Mouse (Mus musculus) lung, postnatal 4 days (tissue): Measurements from ENCODE around the gene Kdm4d.
"Not testable (repeated sequence)": the region's sequence is repeated elsewhere in the genome, so short reads cannot be mapped to it uniquely, and the experiment has no call there.

ENCODE experiments used
- DNase-seq, 2 experiments: peaks; one replicate each; pipeline ENCODE4 v3.0.0; 2021

The Kdm4d gene

GRCm38 (mm10) chr9:14500023-14500915 is at the start of gene Kdm4d, which contains the start of gene Cwc15:
Kdm4d (minus strand) TSS chr9:14500482.
Cwc15 (plus strand) TSS chr9:14500617.
- DNase-seq: peak; percentile 94

GRCm38 (mm10) chr9:14548366-14548761 is 48.1 kb upstream of the Kdm4d start:
- no peak for DNase-seq

GRCm38 (mm10) chr9:14547584-14548365 is 47.5 kb upstream of the Kdm4d start:
- DNase-seq: peak in 1 of 2 experiments; percentile 68

- DNase-seq: peak; percentile 43 to 71
These were observed 43.9 kb upstream of the Kdm4d start for GRCm38 (mm10) chr9:14544034-14544757.

DNA sequence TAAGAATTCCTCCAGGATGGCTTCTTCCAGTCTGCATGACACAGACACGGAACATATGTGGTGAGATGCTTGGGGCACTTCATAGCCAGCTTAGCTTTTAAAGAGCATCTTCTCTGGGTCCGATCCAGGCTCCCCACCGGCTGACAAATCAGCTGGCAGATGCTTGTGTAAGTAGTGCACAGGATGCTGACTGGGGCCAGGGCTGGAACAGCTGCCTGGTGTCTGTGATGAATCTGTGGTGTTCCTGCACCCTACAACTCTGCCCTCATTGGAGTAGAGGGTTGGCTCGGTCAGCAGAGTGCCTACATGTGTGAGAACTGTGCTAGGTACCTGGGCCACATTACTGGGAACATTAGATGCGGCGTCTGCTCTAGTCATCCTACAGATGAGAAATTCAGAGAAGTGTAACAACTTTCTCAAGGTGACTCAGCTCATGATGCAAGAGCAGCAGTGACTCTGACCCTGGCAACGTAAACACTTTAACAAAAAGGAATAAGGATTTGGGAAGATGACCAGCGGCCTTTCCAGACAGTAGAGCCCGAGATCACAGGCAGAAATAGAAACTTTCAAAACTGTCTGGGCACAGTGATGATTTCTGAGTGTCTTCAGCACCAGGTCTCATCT is 34.7 kb upstream of the Kdm4d start:
- DNase-seq: no peak

GRCm38 (mm10) chr9:14533659-14534058 is 33.4 kb upstream of the Kdm4d start:
- no peak for DNase-seq

GRCm38 (mm10) chr9:14532283-14532682 is 32.0 kb upstream of the Kdm4d start:
- DNase-seq: no peak

DNA sequence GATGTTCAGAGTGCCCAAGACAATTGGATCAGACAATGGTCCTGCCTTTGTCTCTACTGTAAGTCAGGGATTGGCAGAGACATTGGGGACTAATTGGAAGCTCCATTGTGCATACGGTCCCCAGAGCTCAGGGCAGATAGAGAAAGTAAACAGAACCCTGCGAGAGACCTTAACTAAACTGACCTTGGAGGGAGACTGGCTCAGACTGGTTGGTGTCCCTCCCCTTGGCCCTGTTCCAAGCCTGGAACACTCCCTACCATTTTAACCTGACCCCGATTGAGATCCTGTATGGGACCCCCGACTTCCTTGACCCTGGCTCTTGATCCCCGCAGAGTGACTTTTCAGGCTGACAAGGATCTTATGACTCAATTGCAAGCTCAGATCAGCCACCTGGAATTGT is 29.7 kb upstream of the Kdm4d start:
- DNase-seq: no peak

- peak; percentile 79 to 86 for DNase-seq
These were observed 23.2 kb upstream of the Kdm4d start for GRCm38 (mm10) chr9:14523408-14524043.

DNA sequence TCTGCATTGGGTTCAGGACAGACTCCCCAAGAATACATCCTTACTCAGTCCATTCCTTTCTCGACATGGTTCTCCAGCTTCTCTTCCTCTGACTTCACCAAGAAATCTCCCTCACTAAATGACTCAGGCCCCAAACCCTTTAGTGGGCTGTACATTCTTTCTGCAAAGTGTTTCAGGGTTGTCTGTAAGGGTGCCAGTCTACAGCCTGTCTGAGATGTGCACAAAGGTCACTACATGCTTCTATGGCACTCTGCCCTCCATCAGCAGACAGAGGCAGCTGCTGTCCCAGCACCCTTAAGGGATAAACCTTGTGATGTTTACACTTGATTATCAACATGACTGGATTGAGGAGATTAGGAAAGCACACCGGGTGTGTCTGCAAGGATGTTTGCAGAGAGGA is 21.4 kb upstream of the Kdm4d start:
- no peak for DNase-seq

DNA sequence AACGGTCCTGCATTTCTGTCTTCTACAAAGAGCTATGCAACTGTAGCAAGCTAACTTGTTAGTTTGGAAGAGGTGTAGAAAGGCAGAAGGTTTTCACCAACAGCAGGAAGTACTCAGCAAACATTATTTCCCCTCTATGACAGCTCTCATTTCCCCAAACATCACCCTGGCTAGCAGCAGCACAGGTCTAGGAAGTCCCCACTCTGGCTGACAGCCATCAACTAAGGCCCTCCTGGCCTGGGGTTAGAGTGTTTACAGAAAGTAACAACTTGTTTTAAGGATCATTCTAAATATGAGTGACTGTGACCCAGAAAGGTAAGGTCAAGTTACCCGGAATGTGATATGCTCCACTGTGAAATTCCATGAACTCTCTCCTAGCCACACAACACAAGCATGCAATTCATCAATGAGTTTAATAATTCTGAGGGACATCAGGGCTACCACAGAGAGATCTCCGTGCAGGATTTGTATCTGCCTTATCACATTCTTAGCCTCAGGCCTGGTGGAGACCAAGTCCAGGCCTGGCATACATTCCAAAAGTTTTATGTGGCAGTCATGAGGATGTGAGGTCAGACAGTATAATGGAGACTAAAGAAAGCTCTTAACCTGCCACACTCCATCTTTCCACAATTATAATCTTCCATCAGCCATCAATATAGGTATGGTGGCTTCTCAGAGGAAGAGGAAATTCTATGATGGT is 20.8 kb upstream of the Kdm4d start:
- peak in 1 of 2 experiments; percentile 35 for DNase-seq

- DNase-seq: no peak
These were observed 17.8 kb upstream of the Kdm4d start for GRCm38 (mm10) chr9:14518105-14518504.

GRCm38 (mm10) chr9:14517296-14517695 is 17.0 kb upstream of the Kdm4d start:
- DNase-seq: no peak

DNA sequence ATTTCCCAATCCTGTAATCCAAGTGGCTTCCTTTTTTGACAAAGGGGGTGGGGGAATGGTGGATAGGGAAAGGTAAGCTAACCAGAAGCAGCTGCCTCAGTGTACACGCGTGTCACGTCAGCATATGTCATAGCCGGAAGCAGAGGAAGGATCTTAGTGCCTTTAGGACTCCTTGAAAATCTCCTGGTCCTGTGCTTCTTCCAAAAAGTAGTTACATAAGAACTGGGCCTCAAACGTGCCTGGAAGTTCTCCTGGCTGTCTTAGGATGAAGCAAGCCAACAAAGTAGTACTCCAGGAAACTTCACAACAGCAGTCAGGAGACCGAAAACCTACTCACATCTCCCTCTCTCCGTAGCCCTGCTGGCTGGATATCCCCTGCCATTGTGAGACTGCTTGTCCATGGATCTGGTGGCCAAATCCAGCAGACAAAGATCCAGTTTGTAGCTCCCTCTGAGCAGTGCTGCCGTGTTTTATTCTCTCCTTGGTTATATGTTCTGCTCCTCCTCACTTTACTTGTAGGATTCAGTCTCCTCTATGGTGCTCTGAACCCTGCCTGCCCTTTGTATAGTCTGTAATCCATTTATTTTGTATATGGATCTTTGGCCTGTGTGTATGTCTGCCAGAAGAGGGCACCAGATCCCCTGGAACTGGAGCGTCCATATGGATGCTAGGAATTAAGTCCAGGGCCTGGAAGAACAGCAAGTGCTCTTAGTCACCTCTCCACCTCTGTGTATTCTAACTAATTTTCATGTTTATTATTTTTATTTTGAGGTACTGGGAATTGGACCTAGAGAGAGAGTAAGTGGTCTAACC is 12.6 kb upstream of the Kdm4d start:
- DNase-seq: peak; percentile 27 to 49

DNA sequence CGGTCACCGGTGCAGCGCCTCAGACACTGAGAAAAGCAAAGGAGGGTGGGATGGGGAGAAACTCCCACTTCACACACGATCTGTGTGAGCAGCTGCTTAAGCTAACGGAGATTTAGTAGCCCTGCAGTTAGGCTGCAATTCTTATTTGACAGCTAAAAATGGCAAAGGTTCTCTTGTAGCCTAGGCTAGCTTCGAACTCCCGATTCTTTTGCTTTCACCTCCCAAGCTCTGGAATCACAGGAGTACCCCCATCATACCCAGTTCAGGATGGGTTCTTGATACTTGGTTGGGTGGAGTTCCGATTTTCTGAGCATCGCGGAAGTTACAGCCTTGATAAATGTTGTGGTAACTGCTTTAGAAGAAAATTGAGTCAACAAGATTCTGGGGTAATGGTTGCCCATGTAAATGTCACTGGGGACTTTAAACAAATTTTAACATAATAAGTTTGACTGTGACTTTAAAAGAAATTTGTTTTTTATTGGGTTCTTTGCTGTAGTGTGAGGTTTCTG is 688 bp upstream of the Kdm4d start:
- no peak for DNase-seq

DNA sequence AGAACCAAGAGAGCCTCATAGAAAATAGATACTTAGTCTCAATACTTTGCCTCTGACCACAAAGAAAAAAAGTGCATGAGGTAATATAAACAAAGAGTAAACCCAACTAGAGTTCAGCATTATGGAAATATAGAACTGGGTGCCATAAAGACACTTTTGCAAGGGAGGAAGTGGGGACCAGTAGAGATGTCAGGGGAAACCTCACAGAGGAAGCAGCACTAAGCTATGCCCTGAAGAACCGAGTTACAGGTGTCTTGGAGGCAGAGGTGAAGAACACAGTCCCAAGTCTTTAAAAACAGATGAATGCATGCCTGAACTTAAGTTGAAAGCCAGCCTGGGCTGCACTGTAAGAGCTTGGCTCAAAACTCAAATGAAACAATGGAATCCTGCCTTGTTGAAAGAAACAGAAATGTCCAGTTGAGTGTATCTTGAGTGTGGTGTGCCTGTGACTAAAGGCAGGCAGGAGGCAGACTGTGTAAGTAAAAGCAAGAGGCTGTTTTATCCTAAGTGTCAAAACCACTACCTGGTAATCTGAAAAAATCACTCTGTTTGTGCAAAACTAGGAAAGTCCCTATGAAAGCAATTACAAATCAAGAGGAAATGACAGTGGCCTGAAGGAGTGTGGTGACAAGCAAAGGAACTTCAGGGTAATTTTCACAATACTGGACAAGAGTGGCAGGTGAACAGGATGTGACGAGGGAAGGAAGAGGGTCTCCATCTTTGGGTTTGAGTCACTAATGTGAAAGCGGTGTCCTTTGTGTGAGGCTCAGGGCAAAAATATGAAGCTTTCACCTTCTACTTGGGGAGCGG is 1.2 kb downstream of the Kdm4d start:
- no peak for DNase-seq

GRCm38 (mm10) chr9:14463668-14464067 is 36.6 kb downstream of the Kdm4d start:
- not testable (repeated sequence) for DNase-seq

DNA sequence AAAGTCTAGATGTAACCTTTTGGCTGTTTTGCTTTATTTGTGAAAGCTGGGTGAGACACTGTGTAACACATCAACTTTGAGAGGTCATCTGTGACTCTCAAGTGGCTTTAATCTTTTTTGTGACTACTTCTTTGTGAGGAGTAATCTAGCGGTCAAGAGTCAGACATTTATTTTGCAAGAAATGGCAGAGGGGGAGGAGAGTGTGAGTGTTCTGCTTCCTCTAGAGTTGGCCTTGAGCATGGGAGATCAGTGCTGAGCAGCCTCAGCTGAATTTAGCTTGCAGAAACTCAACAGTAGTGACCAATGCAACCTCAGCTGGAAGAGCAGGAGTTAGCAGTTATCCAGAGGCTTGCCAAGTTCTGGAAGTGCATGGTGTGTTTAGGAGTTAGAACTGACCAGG is 37.7 kb downstream of the Kdm4d start:
- not testable (repeated sequence) for DNase-seq

DNA sequence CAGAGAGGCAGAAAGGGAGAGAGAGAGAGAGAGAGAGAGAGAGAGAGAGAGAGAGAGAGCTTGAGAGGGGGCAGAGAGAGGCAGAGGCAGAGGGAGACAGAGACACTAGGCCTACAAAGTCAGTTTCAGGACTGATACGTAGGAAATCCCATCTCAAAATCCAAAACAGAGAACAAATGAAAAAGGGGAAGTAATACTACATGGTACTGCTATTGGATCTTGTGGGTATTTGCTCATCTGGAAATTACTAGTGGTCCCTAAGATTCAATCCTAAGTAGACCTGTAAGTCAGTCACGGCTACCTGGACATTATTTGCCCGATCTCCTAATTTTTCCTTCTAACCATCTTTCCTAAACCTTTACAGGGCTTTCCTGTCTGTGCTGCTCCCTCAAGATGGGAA is 44.0 kb downstream of the Kdm4d start:
- DNase-seq: no peak
